Mouse (Mus musculus): ENCODE measurements around the gene Mecom.

DNA sequence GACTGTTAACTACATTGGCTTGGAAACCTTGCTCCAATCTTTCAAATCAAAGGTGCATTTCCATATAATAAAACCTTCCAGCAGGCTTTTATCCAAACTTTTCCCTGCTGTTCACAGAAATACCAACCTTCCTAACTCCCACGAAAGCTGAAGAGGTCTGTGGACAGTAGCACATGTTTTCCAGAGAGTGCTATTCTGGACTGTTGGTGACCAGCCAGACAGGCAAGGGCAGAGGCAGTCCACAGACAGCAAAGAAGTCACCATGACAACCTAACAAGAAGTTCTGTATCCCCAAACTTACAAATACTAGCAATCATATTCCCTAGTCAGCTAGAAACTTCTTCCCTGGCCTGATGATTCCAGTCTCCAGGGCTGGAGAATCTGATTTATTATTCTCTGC, 454.8 kb downstream of the Mecom start:
- no peak for TF ChIP-seq CTCF (IDR thresholded peaks at IDR 0.05; ENCODE audit: borderline replicate concordance, insufficient read depth, low read depth, low read length)
- no peak for TF ChIP-seq POLR2A (IDR thresholded peaks at IDR 0.05; ENCODE audit: borderline replicate concordance, insufficient read depth, low read length)
